Mouse (Mus musculus) ES-E14 (cell line): ENCODE data around the gene A830031A19Rik. TPM values are rescaled to one million over a fixed set of nuclear protein-coding genes. Genes with fewer than 3 reads are reported as not detected.

Experiments
- DNase-seq: peaks from one replicate; pipeline ENCODE4 v3.0.0-alpha.2; 2013; ENCODE audit warnings: low read depth, low spot score
- H3K27ac ChIP-seq: 2 replicates; pipeline ENCODE4 v1.5.1; 2012; ENCODE audit warnings: low read depth, mild to moderate bottlenecking, low read length, moderate library complexity, mixed read lengths; ENCODE audit not compliant: poor library complexity, insufficient read depth, severe bottlenecking
- H3K36me3 ChIP-seq: 2 replicates; pipeline ENCODE4 v1.6.1; 2012; ENCODE audit warnings: mild to moderate bottlenecking, low read length, moderate library complexity, mixed read lengths; ENCODE audit not compliant: control insufficient read depth, poor library complexity, insufficient read depth, severe bottlenecking
- H3K4me1 ChIP-seq, 2 experiments: fragments of 150-350 bp in 1 of 2; sonication (generic) in 1 of 2; 2 replicates each; pipeline ENCODE4 v1.6.1; 2012; ENCODE audit warnings: low read length in 2 of 2, mild to moderate bottlenecking in 1 of 2, mixed read lengths in 1 of 2; ENCODE audit not compliant: control insufficient read depth in 2 of 2, insufficient read depth in 2 of 2, poor library complexity in 1 of 2
- H3K4me3 ChIP-seq, 2 experiments: fragments of 150-350 bp in 1 of 2; sonication (generic) in 1 of 2; 2 replicates each; pipeline ENCODE4 v1.5.1; 2012; ENCODE audit warnings: low read length in 2 of 2, low read depth in 1 of 2, mild to moderate bottlenecking in 1 of 2, mixed read lengths in 1 of 2; ENCODE audit not compliant: insufficient read depth in 1 of 2, poor library complexity in 1 of 2, severe bottlenecking in 1 of 2
- H3K9ac ChIP-seq: 2 replicates; pipeline ENCODE4 v1.6.1; 2012; ENCODE audit warnings: low read depth, mild to moderate bottlenecking, low read length, mixed read lengths; ENCODE audit not compliant: poor library complexity, insufficient read depth, severe bottlenecking
- H3K9me3 ChIP-seq: fragments of 150-350 bp; sonication (generic); 2 replicates; pipeline ENCODE4 v1.6.1; 2012; ENCODE audit warnings: low read depth, mild to moderate bottlenecking, low read length; ENCODE audit not compliant: control insufficient read depth, insufficient read depth
- CHD2 ChIP-seq: IDR thresholded peaks from 2 replicates; pipeline ENCODE4 v1.6.1; 2014; ENCODE audit warnings: mild to moderate bottlenecking, low read depth, low read length, inconsistent platforms
- HCFC1 ChIP-seq: IDR thresholded peaks from 2 replicates; pipeline ENCODE4 v1.6.1; 2012; ENCODE audit warnings: low read length, inconsistent platforms, borderline replicate concordance; ENCODE audit not compliant: insufficient read depth
- MAFK ChIP-seq: IDR thresholded peaks from 2 replicates; pipeline ENCODE4 v1.6.1; 2014; ENCODE audit warnings: mild to moderate bottlenecking, low read depth, low read length, inconsistent platforms; ENCODE audit not compliant: insufficient read depth
- ZC3H11A ChIP-seq: IDR thresholded peaks from 2 replicates; pipeline ENCODE4 v1.6.1; 2012; ENCODE audit warnings: low read depth, mild to moderate bottlenecking, inconsistent platforms, low read length, borderline replicate concordance
- ZNF384 ChIP-seq: IDR thresholded peaks from 2 replicates; pipeline ENCODE4 v1.6.1; 2012; ENCODE audit warnings: low read depth, low read length, inconsistent platforms
- in situ Hi-C, 2 experiments: fragments of 600-800 bp; cut with MboI; formaldehyde crosslinking; loops; one replicate each; pipeline ENCODE4 v1.15.1; 2025; ENCODE audit warnings: low sequenced_read_pairs in 2 of 2, inconsistent platforms in 1 of 2; ENCODE audit not compliant: unreplicated experiment in 2 of 2
- total RNA-seq: library from RNA; depleted of rRNA; stranded (reverse); fragments of 300-350 nt; gene quantifications from 2 replicates; pipeline ENCODE4 v1.2.3, GENCODE M21; 2012; rRNA removed

Gene A830031A19Rik
- total RNA-seq: not detected in 2 replicates

DNA sequence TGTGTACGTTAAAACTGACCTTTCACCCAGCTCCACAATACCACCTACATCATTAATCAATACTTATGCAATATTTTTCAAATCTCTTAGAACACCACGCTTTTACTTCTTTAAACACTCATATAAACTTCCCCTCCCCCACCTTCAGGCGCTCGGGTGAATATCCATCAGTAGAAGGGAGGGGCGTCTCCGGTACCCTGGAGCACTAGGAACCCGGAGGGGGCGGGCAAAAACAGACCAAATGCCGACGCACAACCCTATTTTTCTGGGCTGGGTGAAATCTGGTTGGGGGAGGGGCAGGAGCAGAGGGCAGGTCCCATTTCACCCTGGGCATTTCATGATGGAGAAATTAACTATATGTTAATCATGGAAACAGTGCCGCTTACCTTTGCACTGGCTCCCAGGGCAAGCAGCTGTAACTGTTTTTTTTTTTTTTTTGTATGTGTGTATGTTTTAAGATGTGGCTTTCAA is at the start of gene A830031A19Rik:
A830031A19Rik (minus strand) TSS at position 421 of the 471 bp plus-strand sequence.
- no peaks in the 10 kb centered on the region for H3K9me3 ChIP-seq
- peak within 1 kb of the TSS; percentile 54 to 57 for H3K4me3 ChIP-seq
- H3K4me1 ChIP-seq: peaks cover 0 to 2% of the 10 kb centered on the region in 2 experiments; a peak in 2 of 4 replicates
- no peaks in the 10 kb centered on the region for H3K36me3 ChIP-seq
- no peak within 1 kb of the TSS for H3K27ac ChIP-seq
- H3K9ac ChIP-seq: no peak within 1 kb of the TSS
- TF ChIP-seq ZC3H11A (no peak), ZNF384 (no peak), CHD2 (no peak), HCFC1 (no peak), MAFK (no peak)
- no peak for DNase-seq
- in situ Hi-C loops: no loop called here

DNA sequence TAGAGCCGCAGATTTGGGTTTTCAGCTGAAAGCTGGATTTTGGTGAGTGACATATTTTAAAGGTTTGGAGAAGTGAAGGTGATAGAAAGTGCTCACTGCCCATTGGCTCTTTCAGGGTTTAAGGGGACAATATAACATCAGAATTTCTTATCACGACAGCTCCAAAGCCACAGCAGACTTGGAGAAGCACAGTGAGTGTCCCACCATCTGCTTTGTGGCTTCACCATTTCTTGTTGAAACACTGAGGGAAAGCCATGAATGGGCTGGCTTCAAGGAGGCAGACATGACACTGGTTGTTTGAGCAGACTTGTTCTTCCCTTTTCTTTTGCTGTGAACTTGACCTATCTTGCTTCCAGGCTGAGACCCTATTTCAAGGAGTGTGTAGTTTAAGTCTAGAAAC is 49.1 kb upstream of the A830031A19Rik start:
- H3K9me3 ChIP-seq: no peaks in the 10 kb centered on the region
- no peak overlapping the region for H3K9ac ChIP-seq
- in situ Hi-C loops: no loop called here
- no peaks in the 10 kb centered on the region for H3K36me3 ChIP-seq
- TF ChIP-seq ZNF384 (no peak), ZC3H11A (no peak), MAFK (no peak), HCFC1 (no peak), CHD2 (no peak)
- no peak overlapping the region for H3K4me3 ChIP-seq
- peaks cover 0 to 2% of the 10 kb centered on the region in 2 experiments; a peak in 1 of 4 replicates for H3K4me1 ChIP-seq
- no peak for DNase-seq
- no peak overlapping the region for H3K27ac ChIP-seq

DNA sequence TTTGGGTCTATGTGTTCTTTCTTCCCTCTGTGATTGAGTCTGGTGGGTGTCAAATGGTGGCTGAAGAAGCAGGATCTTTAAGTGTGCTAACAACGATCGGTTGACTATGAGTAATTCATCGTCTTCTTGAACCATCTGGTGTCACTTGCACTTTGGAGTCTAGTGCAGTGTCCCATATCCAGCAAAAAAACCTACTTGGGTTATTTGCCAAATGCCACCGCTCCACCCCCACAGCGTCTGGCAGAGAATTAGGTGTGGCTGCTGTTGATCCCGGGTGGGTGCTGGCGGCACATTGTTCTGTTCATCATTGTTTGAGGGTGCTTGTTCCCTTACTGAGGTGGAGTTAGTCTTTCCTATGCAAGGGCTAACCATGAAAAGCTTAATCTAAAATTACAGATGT is 48.0 kb upstream of the A830031A19Rik start:
- H3K36me3 ChIP-seq: no peaks in the 10 kb centered on the region
- no peak for DNase-seq

DNA sequence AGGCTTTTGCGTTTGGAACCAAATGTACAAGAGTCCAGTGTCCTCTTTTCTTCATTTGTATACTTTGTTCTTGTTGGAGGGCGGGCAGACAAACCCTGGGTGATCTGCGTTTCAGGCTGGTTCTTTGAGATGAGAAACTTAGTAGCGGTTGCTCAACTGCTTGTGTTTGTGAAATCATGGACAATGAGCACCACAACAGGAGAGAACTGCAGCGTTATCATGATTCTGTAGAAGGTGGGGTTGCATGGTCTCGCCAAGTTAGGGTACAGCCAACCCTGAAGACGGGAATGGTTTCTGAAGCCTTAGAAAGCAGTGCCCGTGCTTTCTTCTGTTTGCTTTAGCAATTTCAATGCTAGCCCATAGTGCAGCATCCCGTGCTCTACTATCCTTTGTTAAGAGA is 46.3 kb upstream of the A830031A19Rik start:
- in situ Hi-C loops: no loop called here
- no peak overlapping the region for H3K27ac ChIP-seq
- H3K4me3 ChIP-seq: no peak overlapping the region
- no peak for DNase-seq
- TF ChIP-seq MAFK (no peak), CHD2 (no peak), ZC3H11A (no peak), HCFC1 (no peak), ZNF384 (no peak)
- 0 out of 4 replicates have a peak, but pooled peaks cover 0 to 2% of the 10 kb centered on the region in 2 experiments for H3K4me1 ChIP-seq
- H3K9me3 ChIP-seq: no peaks in the 10 kb centered on the region
- H3K9ac ChIP-seq: no peak overlapping the region
- no peaks in the 10 kb centered on the region for H3K36me3 ChIP-seq

More for the DNA sequence above, 48.0 kb upstream of the A830031A19Rik start:
- Histone ChIP-seq H3K4me1 (peaks cover 0 to 2% of the 10 kb centered on the region in 2 experiments; a peak in 1 of 4 replicates), H3K27ac (no peak overlapping the region), H3K9ac (no peak overlapping the region), H3K4me3 (no peak overlapping the region), H3K9me3 (no peaks in the 10 kb centered on the region)
- no peak for TF ChIP-seq ZC3H11A
- TF ChIP-seq ZNF384: no peak
- TF ChIP-seq CHD2: no peak
- TF ChIP-seq MAFK: no peak
- TF ChIP-seq HCFC1: no peak
- in situ Hi-C loops: no loop called here
